Comparison of ENCODE assay signal across 8 mouse cellular contexts in genomic region chr11:4746733-4747132, GRCm38 (mm10). TPM values are rescaled to one million over a fixed set of nuclear protein-coding genes. Genes with fewer than 3 reads are reported as not detected.
A peak's percentile ranks its signal among the peaks of the same experiment; 100 is the strongest.
DNase-seq lines count a peak whose midpoint lies in the region; ATAC-seq and TF ChIP-seq lines count a peak whose summit lies in the region.

TSS of gene Cabp7 (minus strand) at chr11:4746778.

- DNase-seq in heart, postnatal 0 days (ENCODE audit: low spot score) = no peak
- DNase-seq in heart, postnatal 36 days = no peak
- DNase-seq in ZHBTc4 (ENCODE audit: low read depth, low spot score) (peak; percentile 50), adipocyte (ENCODE audit: low spot score) (no peak)
- peak; percentile 42 for DNase-seq in hindbrain, embryonic 10.5 days (ENCODE audit: low spot score)
- DNase-seq in right cerebral cortex, postnatal 4 days = no peak
- DNase-seq in lung, postnatal 14 days = no peak

- H3K9me3 ChIP-seq in heart, postnatal 0 days (replicated peaks; ENCODE audit: control insufficient read depth, low read length) = no peaks in the 10 kb centered on the region
- no peaks in the 10 kb centered on the region for H3K9me3 ChIP-seq in hindbrain, embryonic 10.5 days
- H3K9me3 ChIP-seq in liver, embryonic 16.5 days (replicated peaks; ENCODE audit: control insufficient read depth, low read length) = no peaks in the 10 kb centered on the region

- WGBS in heart, postnatal 0 days = under 1% methylated on average over 35 of the region's 73 CpGs
- under 1% methylated on average over 56 of the region's 73 CpGs for WGBS in hindbrain, embryonic 10.5 days
- WGBS in liver, embryonic 16.5 days (ENCODE audit: insufficient replicate concordance) = 0% methylated on average over 24 of the region's 73 CpGs

- ATAC-seq in heart, postnatal 0 days (ENCODE audit: insufficient read depth, low read depth) = no peak
- ATAC-seq in liver, embryonic 16.5 days (ENCODE audit: low read depth) = no peak

- H3K4me2 ChIP-seq in heart, postnatal 0 days (ENCODE audit: low read depth, low read length) = peak within 1 kb of the TSS; percentile 84
- peak within 1 kb of the TSS; percentile 58 for H3K4me2 ChIP-seq in liver, embryonic 16.5 days (ENCODE audit: low read depth, low read length)

- no peak for TF ChIP-seq CTCF in heart, postnatal 0 days (IDR thresholded peaks at IDR 0.05; ENCODE audit: low read depth)

- H3K27me3 ChIP-seq in heart, postnatal 0 days (ENCODE audit: control insufficient read depth, insufficient read depth, low read length) = peaks cover 95% of the 10 kb centered on the region
- H3K27me3 ChIP-seq in hindbrain, embryonic 10.5 days (ENCODE audit: insufficient read depth, poor library complexity, severe bottlenecking) = peaks cover 93% of the 10 kb centered on the region
- peaks cover 70% of the 10 kb centered on the region for H3K27me3 ChIP-seq in liver, embryonic 16.5 days (ENCODE audit: control insufficient read depth, insufficient read depth, low read depth, low read length)

- no peak within 1 kb of the TSS for H3K9ac ChIP-seq in heart, postnatal 0 days (replicated peaks; ENCODE audit: low read depth, low read length)
- H3K9ac ChIP-seq in liver, embryonic 16.5 days (ENCODE audit: low read depth, low read length) = no peak within 1 kb of the TSS

- peak within 1 kb of the TSS; percentile 53 for H3K4me3 ChIP-seq in heart, postnatal 0 days (ENCODE audit: low read depth, low read length)
- peak within 1 kb of the TSS; percentile 68 for H3K4me3 ChIP-seq in hindbrain, embryonic 10.5 days
- H3K4me3 ChIP-seq in liver, embryonic 16.5 days (ENCODE audit: low read depth, low read length) = peak within 1 kb of the TSS; percentile 45

- H3K27ac ChIP-seq in heart, postnatal 0 days (ENCODE audit: low read depth) = no peak within 1 kb of the TSS
- H3K27ac ChIP-seq in hindbrain, embryonic 10.5 days = peak within 1 kb of the TSS; percentile 73
- no peak within 1 kb of the TSS for H3K27ac ChIP-seq in liver, embryonic 16.5 days (ENCODE audit: low read length)

- H3K4me1 ChIP-seq in heart, postnatal 0 days (ENCODE audit: control insufficient read depth, insufficient read depth) = peaks cover 4% of the 10 kb centered on the region
- H3K4me1 ChIP-seq in hindbrain, embryonic 10.5 days (replicated peaks) = peaks cover 42% of the 10 kb centered on the region
- H3K4me1 ChIP-seq in liver, embryonic 16.5 days (ENCODE audit: control insufficient read depth, low read depth, low read length) = no peaks in the 10 kb centered on the region; the same call in 1 of the 2 replicates

- TF ChIP-seq EP300 in heart, postnatal 0 days (IDR thresholded peaks at IDR 0.05; ENCODE audit: low read depth) = no peak

- H3K36me3 ChIP-seq in heart, postnatal 0 days (replicated peaks; ENCODE audit: control insufficient read depth, insufficient read depth, low read length) = no peaks in the 10 kb centered on the region
- no peaks in the 10 kb centered on the region for H3K36me3 ChIP-seq in hindbrain, embryonic 10.5 days
- no peaks in the 10 kb centered on the region for H3K36me3 ChIP-seq in liver, embryonic 16.5 days (ENCODE audit: control insufficient read depth, insufficient read depth)

- intact Hi-C loops in heart, postnatal 36 days (cut with DNase I) = no loop called here

RNA-seq across cellular contexts. Expression of gene Cabp7, which starts in this region (rescaled TPM):
- not detected in 2 replicates for total RNA-seq in heart, postnatal 0 days (2014; rRNA removed; ENCODE audit: low replicate concordance)
- 0.07 TPM in 1 of 2 replicates, not detected in the other for polyA plus RNA-seq in heart, postnatal 0 days (2015; fragmentation: Nextera tagmentation; extraction: Ambion mirVana)
- not detected for total RNA-seq in heart, postnatal 36 days (2021)
- polyA plus RNA-seq in hindbrain, embryonic 10.5 days (2016; fragmentation: Nextera tagmentation; extraction: Ambion mirVana) = 0.61 and 1.4 TPM in 2 replicates
- 0.04 and 0.06 TPM in 2 replicates for polyA plus RNA-seq in liver, embryonic 16.5 days (2015; fragmentation: Nextera tagmentation; extraction: Ambion mirVana)

Comparison
In these comparisons a context has a peak if more than half of its experiments do, and no peak if none do; other contexts are left out.
1. DNase-seq: peak in ZHBTc4 (single experiment) and hindbrain, embryonic 10.5 days (single experiment); none in heart, postnatal 0 days (single experiment), heart, postnatal 36 days (0 of 2), right cerebral cortex, postnatal 4 days (single experiment), lung, postnatal 14 days (single experiment) and adipocyte (single experiment).
2. Peak in every context shown above with its lines, with median percentiles within 50 percentile points of each other: H3K4me3 ChIP-seq.